Mouse (Mus musculus) midbrain, embryonic 12.5 days (tissue): Measurements from ENCODE around the gene Cnot11. TPM values are rescaled to one million over a fixed set of nuclear protein-coding genes. Genes with fewer than 3 reads are reported as not detected.

ENCODE experiments used
- ATAC-seq: fragments of 200-750 bp; cut with Nextera tagmentation; 2 replicates; pipeline ENCODE4 v1.8.0; 2017; ENCODE audit warnings: low read depth, moderate TSS enrichment, moderate library complexity; ENCODE audit not compliant: low FRiP score
- H3K27ac ChIP-seq: fragments of 300-500 bp; sonication (generic); replicated peaks from 2 replicates; pipeline ENCODE4 v1.5.1; 2016; ENCODE audit warnings: mild to moderate bottlenecking
- H3K27me3 ChIP-seq: fragments of 300-500 bp; sonication (generic); 2 replicates; pipeline ENCODE4 v1.6.1; 2016; ENCODE audit warnings: mild to moderate bottlenecking
- H3K36me3 ChIP-seq: fragments of 300-500 bp; sonication (generic); 2 replicates; pipeline ENCODE4 v1.6.1; 2016
- H3K4me1 ChIP-seq: fragments of 300-500 bp; sonication (generic); 2 replicates; pipeline ENCODE4 v1.6.1; 2016
- H3K4me2 ChIP-seq: fragments of 300-500 bp; sonication (generic); replicated peaks from 2 replicates; pipeline ENCODE4 v1.6.1; 2016; ENCODE audit warnings: mild to moderate bottlenecking, moderate library complexity
- H3K4me3 ChIP-seq: fragments of 300-500 bp; sonication (generic); 2 replicates; pipeline ENCODE4 v1.5.1; 2016; ENCODE audit warnings: mild to moderate bottlenecking
- H3K9ac ChIP-seq: fragments of 300-500 bp; sonication (generic); replicated peaks from 2 replicates; pipeline ENCODE4 v1.6.1; 2016; ENCODE audit warnings: mild to moderate bottlenecking, moderate library complexity
- H3K9me3 ChIP-seq: fragments of 300-500 bp; sonication (generic); 2 replicates; pipeline ENCODE4 v1.6.1; 2016; ENCODE audit warnings: mild to moderate bottlenecking
- WGBS: fragments of 180-500 bp; shearing (Covaris S2); methylation state at CpG from one replicate; pipeline ENCODE4 v1.1.7; 2016; 5-methylcytosine and 5-hydroxymethylcytosine counted together
- polyA plus RNA-seq: library from polyadenylated mRNA; unstranded; fragments of >200 nt; fragmentation: Nextera tagmentation; extraction: Ambion mirVana; gene quantifications from 2 replicates; pipeline ENCODE4 v1.2.1, GENCODE M21; 2016

Cnot11 gene
- polyA plus RNA-seq, 1 experiment from 2014 or later: 24.7 TPM

GRCm38 (mm10) chr1:39515303-39515991 lies 19.3 kb upstream of the Cnot11 start:
- no peak overlapping the region for H3K4me3 ChIP-seq
- no peak overlapping the region for H3K9ac ChIP-seq
- WGBS: 85% methylated on average over 10 of the region's 10 CpGs
- no peak for ATAC-seq
- H3K36me3 ChIP-seq: no peaks in the 10 kb centered on the region
- H3K27me3 ChIP-seq: no peaks in the 10 kb centered on the region
- H3K9me3 ChIP-seq: no peaks in the 10 kb centered on the region
- H3K27ac ChIP-seq: no peak overlapping the region
- no peak overlapping the region for H3K4me2 ChIP-seq
- no peaks in the 10 kb centered on the region for H3K4me1 ChIP-seq

DNA sequence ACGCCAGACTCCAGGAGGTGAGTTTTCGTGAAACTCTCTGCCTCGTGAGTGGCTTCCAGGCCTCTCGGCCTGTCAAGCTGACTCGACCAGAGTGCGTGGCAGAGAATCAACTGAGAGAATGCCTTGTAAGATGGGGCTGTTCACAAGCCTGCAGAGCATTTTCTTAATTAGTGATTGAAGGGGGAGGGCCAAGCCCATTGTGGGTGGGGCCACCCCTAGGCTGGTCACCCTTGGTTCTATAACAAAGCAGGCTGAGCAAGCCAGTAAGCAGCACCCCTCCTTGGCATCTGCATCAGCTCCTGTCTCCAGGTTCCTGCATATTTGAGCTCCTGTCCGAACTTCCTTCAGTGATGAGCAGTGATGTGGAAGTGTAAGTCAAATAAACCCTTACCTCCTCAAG lies 13.5 kb upstream of the Cnot11 start:
- no peak overlapping the region for H3K4me2 ChIP-seq
- H3K9ac ChIP-seq: no peak overlapping the region
- no peaks in the 10 kb centered on the region for H3K4me1 ChIP-seq
- no peaks in the 10 kb centered on the region for H3K36me3 ChIP-seq
- H3K27me3 ChIP-seq: no peaks in the 10 kb centered on the region
- WGBS: 91% methylated on average over 7 of the region's 7 CpGs
- no peaks in the 10 kb centered on the region for H3K9me3 ChIP-seq
- ATAC-seq: no peak
- no peak overlapping the region for H3K4me3 ChIP-seq
- H3K27ac ChIP-seq: no peak overlapping the region

DNA sequence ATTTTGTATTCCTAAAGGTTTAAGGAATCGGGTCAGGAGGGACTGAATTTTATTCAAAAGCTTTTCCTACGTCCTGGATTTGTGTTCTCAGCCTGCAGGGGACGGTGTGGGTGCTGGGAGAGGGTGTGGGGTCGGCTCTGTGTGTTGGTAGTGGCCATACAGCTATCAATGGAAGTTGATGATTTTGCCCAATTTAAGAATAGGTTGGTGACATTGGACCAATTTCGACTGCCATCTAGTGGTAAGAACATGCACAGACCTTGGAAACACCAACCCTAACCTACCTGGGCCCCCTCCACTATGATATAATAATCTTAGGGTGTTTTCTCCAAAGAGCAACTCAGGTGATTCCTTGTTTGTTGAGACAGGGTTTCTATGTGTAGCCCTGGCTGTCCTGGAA lies 12.3 kb upstream of the Cnot11 start:
- H3K4me3 ChIP-seq: no peak overlapping the region
- WGBS: 34% methylated on average over 5 of the region's 5 CpGs
- no peaks in the 10 kb centered on the region for H3K9me3 ChIP-seq
- no peak overlapping the region for H3K9ac ChIP-seq
- no peak for ATAC-seq
- no peaks in the 10 kb centered on the region for H3K4me1 ChIP-seq
- no peak overlapping the region for H3K27ac ChIP-seq
- no peak overlapping the region for H3K4me2 ChIP-seq
- H3K36me3 ChIP-seq: no peaks in the 10 kb centered on the region
- H3K27me3 ChIP-seq: no peaks in the 10 kb centered on the region

GRCm38 (mm10) chr1:39525763-39526162 lies 9.0 kb upstream of the Cnot11 start:
- 78% methylated on average over 7 of the region's 7 CpGs for WGBS
- ATAC-seq: no peak
- no peak overlapping the region for H3K4me2 ChIP-seq

GRCm38 (mm10) chr1:39526371-39527167 lies 8.2 kb upstream of the Cnot11 start:
- ATAC-seq: no peak
- no peak overlapping the region for H3K9ac ChIP-seq
- no peak overlapping the region for H3K4me2 ChIP-seq
- no peaks in the 10 kb centered on the region for H3K36me3 ChIP-seq
- H3K27me3 ChIP-seq: no peaks in the 10 kb centered on the region
- no peak overlapping the region for H3K27ac ChIP-seq
- 88% methylated on average over 9 of the region's 9 CpGs for WGBS
- H3K4me3 ChIP-seq: no peak overlapping the region
- no peaks in the 10 kb centered on the region for H3K4me1 ChIP-seq
- no peaks in the 10 kb centered on the region for H3K9me3 ChIP-seq

More at GRCm38 (mm10) chr1:39525763-39526162, 9.0 kb upstream of the Cnot11 start:
- Histone ChIP-seq H3K9ac (no peak overlapping the region), H3K27ac (no peak overlapping the region), H3K9me3 (no peaks in the 10 kb centered on the region), H3K36me3 (no peaks in the 10 kb centered on the region), H3K4me3 (no peak overlapping the region), H3K27me3 (no peaks in the 10 kb centered on the region), H3K4me1 (no peaks in the 10 kb centered on the region)

DNA sequence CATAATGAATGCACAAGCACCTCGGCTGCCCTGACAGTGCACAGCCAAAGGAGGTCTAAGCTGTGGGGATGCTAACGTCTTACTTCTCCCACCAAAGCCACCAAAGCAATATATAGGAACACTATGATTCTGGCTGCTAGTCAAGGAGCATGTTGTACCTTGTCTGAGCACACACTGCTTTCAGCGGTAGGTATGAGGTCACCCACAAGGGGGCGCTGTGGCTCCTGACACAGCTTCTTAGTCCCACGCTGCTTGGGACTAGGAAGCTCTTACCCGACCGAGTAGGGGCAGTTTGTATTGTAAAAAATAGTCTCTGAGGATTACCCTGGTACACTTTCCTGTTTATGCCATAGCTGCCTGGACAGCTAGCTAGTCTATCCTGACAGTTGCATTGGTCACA lies 7.4 kb upstream of the Cnot11 start:
- 11% methylated on average over 7 of the region's 7 CpGs for WGBS
- ATAC-seq: no peak
- Histone ChIP-seq H3K27ac (no peak overlapping the region), H3K36me3 (no peaks in the 10 kb centered on the region), H3K4me1 (no peaks in the 10 kb centered on the region), H3K9me3 (no peaks in the 10 kb centered on the region), H3K9ac (no peak overlapping the region), H3K4me2 (no peak overlapping the region), H3K4me3 (no peak overlapping the region), H3K27me3 (no peaks in the 10 kb centered on the region)

DNA sequence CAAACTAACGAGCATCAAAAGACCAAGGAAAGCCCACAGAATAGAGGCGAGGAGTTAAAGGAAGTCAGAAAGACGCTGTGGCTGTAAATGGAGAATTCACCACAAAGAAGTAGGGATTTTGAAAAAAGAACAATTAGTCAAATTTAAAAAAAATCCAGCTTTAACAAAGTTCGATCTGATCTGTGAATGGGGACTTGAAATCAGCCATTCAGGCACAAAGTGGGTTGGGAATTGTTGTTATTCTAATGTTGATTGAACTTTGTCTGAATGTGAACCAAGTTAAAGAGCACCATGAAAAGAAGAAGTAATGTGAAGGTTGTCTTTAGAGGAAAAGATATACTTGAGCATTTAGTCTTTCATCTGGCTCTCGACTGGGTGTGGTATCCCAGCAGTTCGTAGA lies 6.5 kb upstream of the Cnot11 start:
- WGBS: 60% methylated on average over 6 of the region's 6 CpGs
- no peak for ATAC-seq
- no peak overlapping the region for H3K27ac ChIP-seq

GRCm38 (mm10) chr1:39530258-39530943 lies 4.4 kb upstream of the Cnot11 start:
- no peak for ATAC-seq
- H3K4me2 ChIP-seq: no peak overlapping the region
- H3K4me1 ChIP-seq: no peaks in the 10 kb centered on the region; the same call in 1 of the 2 replicates
- no peak overlapping the region for H3K27ac ChIP-seq
- no peaks in the 10 kb centered on the region for H3K36me3 ChIP-seq
- no peak overlapping the region; the same call in 1 of the 2 replicates for H3K9ac ChIP-seq
- H3K4me3 ChIP-seq: no peak overlapping the region
- WGBS: 41% methylated on average over 13 of the region's 13 CpGs
- no peaks in the 10 kb centered on the region for H3K27me3 ChIP-seq
- H3K9me3 ChIP-seq: no peaks in the 10 kb centered on the region

More for the DNA sequence above, 6.5 kb upstream of the Cnot11 start:
- H3K27me3 ChIP-seq: no peaks in the 10 kb centered on the region
- H3K4me3 ChIP-seq: no peak overlapping the region
- no peak overlapping the region for H3K9ac ChIP-seq
- H3K9me3 ChIP-seq: no peaks in the 10 kb centered on the region
- H3K4me2 ChIP-seq: no peak overlapping the region
- no peaks in the 10 kb centered on the region for H3K4me1 ChIP-seq
- H3K36me3 ChIP-seq: no peaks in the 10 kb centered on the region

DNA sequence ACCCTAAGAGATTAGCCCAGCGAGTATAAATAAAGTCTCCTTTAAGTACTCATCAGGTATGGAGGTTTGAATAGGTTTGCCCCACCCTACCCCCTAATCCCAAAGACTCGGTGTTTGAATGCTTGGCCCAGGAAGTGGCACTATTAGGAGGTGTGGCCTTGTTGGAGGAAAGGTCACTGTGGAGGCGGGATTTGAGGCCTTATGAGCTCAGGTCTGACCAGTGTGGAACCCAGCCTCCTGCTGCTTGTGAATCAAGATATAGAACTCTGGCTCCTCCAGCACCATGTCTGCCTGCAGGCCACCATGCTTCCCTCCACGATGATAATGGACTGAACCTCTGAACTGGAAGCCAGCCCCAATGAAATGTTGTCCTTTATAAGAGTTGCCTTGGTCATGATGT lies 3.8 kb upstream of the Cnot11 start:
- Histone ChIP-seq H3K4me1 (no peaks in the 10 kb centered on the region; the same call in 1 of the 2 replicates), H3K4me2 (no peak overlapping the region), H3K27ac (no peak overlapping the region), H3K36me3 (no peaks in the 10 kb centered on the region), H3K27me3 (no peaks in the 10 kb centered on the region), H3K9ac (no peak overlapping the region), H3K4me3 (no peak overlapping the region), H3K9me3 (no peaks in the 10 kb centered on the region)
- 65% methylated on average over 4 of the region's 4 CpGs for WGBS
- ATAC-seq: no peak

- no peak for ATAC-seq
- Histone ChIP-seq H3K36me3 (peaks cover 14% of the 10 kb centered on the region), H3K27ac (no peak overlapping the region), H3K4me1 (peaks cover 12% of the 10 kb centered on the region), H3K27me3 (no peaks in the 10 kb centered on the region), H3K4me2 (no peak overlapping the region), H3K4me3 (no peak overlapping the region), H3K9ac (no peak overlapping the region), H3K9me3 (no peaks in the 10 kb centered on the region)
- WGBS: 33% methylated on average over 3 of the region's 3 CpGs
Observed at GRCm38 (mm10) chr1:39533917-39534316, 875 bp upstream of the Cnot11 start.

- Histone ChIP-seq H3K27me3 (no peaks in the 10 kb centered on the region), H3K9me3 (peaks cover 9% of the 10 kb centered on the region), H3K4me2 (peak overlapping the region; percentile 80), H3K36me3 (peaks cover 32% of the 10 kb centered on the region), H3K9ac (peak overlapping the region; percentile 88), H3K27ac (peak overlapping the region; percentile 94), H3K4me1 (peaks cover 12% of the 10 kb centered on the region), H3K4me3 (peak overlapping the region; percentile 73)
- ATAC-seq: peak; percentile 95
- WGBS: under 1% methylated on average over 92 of the region's 100 CpGs
Observed at GRCm38 (mm10) chr1:39535515-39536311, 921 bp downstream of the Cnot11 start.
